Mouse (Mus musculus) liver, embryonic 14.5 days (tissue): ENCODE measurements at regions not wholly inside any gene's neighbourhood (a gene's known extent, or its start where the extent isn't known, plus 50 kb on each side); places are given as distances from the start of the nearest gene placed in this dataset.

Source experiments
- CTCF ChIP-seq: IDR thresholded peaks from 2 replicates; pipeline ENCODE4 v1.5.1; 2016; ENCODE audit warnings: antibody characterized with exemption, low read depth, control low read depth
- EP300 ChIP-seq: IDR thresholded peaks from 2 replicates; pipeline ENCODE4 v1.6.1; 2016; ENCODE audit warnings: antibody characterized with exemption, low read depth

DNA sequence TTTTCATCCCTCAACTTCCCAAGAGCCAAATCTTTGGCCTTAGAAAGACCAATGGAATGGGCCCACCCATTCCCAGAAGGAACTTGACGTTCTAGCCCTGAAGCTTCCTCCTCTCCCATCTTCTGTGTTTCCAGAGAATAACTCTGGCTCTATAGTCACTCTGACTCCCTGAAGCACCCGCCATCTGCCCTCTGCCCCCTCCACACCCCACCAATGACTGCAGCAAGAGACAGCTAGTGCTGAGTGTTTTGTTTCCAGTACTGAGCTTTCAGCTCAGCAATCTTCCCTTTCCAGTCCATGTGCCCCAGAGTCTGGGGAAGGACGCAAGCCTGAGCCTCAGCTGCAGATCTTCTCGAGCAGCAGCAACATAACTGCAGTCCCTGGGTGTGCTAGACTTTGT, 233.3 kb upstream of the Lyplal1 start:
- no peak for TF ChIP-seq CTCF
- TF ChIP-seq EP300, result no peak
